Mouse (Mus musculus) forebrain, embryonic 10.5 days (tissue): ENCODE measurements around the gene Baiap2l1. TPM values are rescaled to one million over a fixed set of nuclear protein-coding genes. Genes with fewer than 3 reads are reported as not detected.

Source experiments
- DNase-seq: peaks from one replicate; pipeline ENCODE4 v3.0.0-alpha.2; 2017; ENCODE audit warnings: low spot score; ENCODE audit errors: extremely low spot score
- H3K27ac ChIP-seq: fragments of 300-500 bp; sonication (generic); 2 replicates; pipeline ENCODE4 v1.5.1; 2016; ENCODE audit warnings: mild to moderate bottlenecking
- H3K27me3 ChIP-seq: fragments of 300-500 bp; sonication (generic); 2 replicates; pipeline ENCODE4 v1.6.1; 2016; ENCODE audit warnings: mild to moderate bottlenecking; ENCODE audit not compliant: poor library complexity, severe bottlenecking
- H3K36me3 ChIP-seq: fragments of 300-500 bp; sonication (generic); replicated peaks from 2 replicates; pipeline ENCODE4 v1.6.1; 2016; ENCODE audit warnings: mild to moderate bottlenecking, moderate library complexity
- H3K4me1 ChIP-seq: fragments of 300-500 bp; sonication (generic); 2 replicates; pipeline ENCODE4 v1.6.1; 2016
- H3K4me3 ChIP-seq: fragments of 300-500 bp; sonication (generic); 2 replicates; pipeline ENCODE4 v1.5.1; 2016; ENCODE audit warnings: mild to moderate bottlenecking, moderate library complexity
- H3K9me3 ChIP-seq: fragments of 300-500 bp; sonication (generic); 2 replicates; pipeline ENCODE4 v1.6.1; 2016; ENCODE audit warnings: mild to moderate bottlenecking, moderate library complexity
- WGBS: fragments of 180-500 bp; shearing (Covaris S2); methylation state at CpG from one replicate; pipeline ENCODE4 v1.1.7; 2016; 5-methylcytosine and 5-hydroxymethylcytosine counted together
- polyA plus RNA-seq: library from polyadenylated mRNA; unstranded; fragments of >200 nt; fragmentation: Nextera tagmentation; extraction: Ambion mirVana; gene quantifications from 2 replicates; pipeline ENCODE4 v1.2.1, GENCODE M21; 2016

The Baiap2l1 gene
- polyA plus RNA-seq, 1 experiment from 2014 or later = 5.3 TPM

- Histone ChIP-seq H3K4me1 (no peaks in the 10 kb centered on the region), H3K36me3 (no peaks in the 10 kb centered on the region), H3K27me3 (no peaks in the 10 kb centered on the region), H3K9me3 (no peaks in the 10 kb centered on the region), H3K4me3 (no peak overlapping the region), H3K27ac (no peak overlapping the region)
- WGBS = 89% methylated on average over 1 of the region's 1 CpGs
- DNase-seq = no peak
These were observed 62.6 kb downstream of the Baiap2l1 start for GRCm38 (mm10) chr5:144295357-144295756.

DNA sequence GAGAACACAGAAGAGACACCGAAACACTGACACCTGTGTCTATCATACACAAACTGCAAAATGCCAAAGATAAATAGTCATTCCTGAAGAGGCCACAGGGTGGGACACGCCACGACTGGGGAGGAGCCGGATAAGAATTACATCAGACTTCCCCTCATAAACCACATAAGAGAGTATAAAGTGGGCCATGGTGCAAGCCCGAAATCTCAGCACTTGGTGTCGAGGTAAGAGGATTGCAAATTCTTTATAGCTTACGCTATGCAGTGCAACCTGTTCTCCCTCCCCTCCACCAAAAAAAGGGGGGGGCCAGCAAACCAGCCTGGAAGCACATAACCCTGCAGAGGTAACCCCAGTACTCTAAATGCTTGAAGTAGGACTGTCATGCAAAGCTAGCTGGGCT is 63.0 kb downstream of the Baiap2l1 start:
- DNase-seq = no peak
- H3K9me3 ChIP-seq = no peaks in the 10 kb centered on the region
- H3K4me1 ChIP-seq = no peaks in the 10 kb centered on the region
- no peak overlapping the region for H3K27ac ChIP-seq
- no peaks in the 10 kb centered on the region for H3K36me3 ChIP-seq
- no peak overlapping the region for H3K4me3 ChIP-seq
- 94% methylated on average over 7 of the region's 7 CpGs for WGBS
- no peaks in the 10 kb centered on the region for H3K27me3 ChIP-seq

DNA sequence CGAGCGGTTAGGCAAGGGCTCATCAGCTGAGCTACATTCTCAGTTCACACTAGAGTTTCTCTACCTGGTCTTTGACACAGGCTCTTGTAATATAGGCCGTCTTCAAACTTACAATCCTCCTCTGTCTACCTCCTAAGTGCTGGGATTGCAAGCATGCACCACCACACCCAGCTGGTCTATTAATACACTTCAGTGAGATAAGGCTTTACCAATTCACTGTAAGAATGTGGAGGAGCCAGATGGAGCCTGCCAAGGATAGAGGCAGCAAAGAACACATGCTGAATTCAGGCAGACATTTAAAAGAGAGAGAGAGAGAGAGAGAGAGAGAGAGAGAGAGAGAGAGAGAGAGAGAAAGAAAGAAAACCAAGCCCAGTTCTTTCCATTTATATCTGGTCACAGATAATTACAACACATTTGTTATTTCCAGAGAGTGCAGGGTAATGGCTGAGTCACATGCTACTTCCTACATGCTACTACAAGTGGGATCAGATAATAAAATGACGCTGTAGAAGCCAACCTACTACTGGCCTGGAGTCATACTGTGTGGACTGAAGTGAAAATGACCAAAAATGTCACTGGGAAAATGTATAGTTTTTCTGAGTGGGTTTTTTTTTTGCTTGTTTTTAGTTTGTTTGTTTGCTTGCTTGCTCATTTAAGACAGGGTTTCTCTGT is 68.0 kb downstream of the Baiap2l1 start:
- Histone ChIP-seq H3K4me1 (no peaks in the 10 kb centered on the region), H3K4me3 (no peak overlapping the region)
- 92% methylated on average over 4 of the region's 4 CpGs for WGBS

GRCm38 (mm10) chr5:144288391-144288790 is 69.5 kb downstream of the Baiap2l1 start:
- H3K36me3 ChIP-seq = 0 out of 2 replicates have a peak, but pooled peaks cover 2% of the 10 kb centered on the region
- H3K27ac ChIP-seq = no peak overlapping the region
- no peak overlapping the region for H3K4me3 ChIP-seq
- DNase-seq = no peak
- no peaks in the 10 kb centered on the region for H3K4me1 ChIP-seq
- no peaks in the 10 kb centered on the region for H3K9me3 ChIP-seq
- 93% methylated on average over 9 of the region's 9 CpGs for WGBS
- no peaks in the 10 kb centered on the region for H3K27me3 ChIP-seq

More for the DNA sequence above, 68.0 kb downstream of the Baiap2l1 start:
- no peak for DNase-seq
- H3K27me3 ChIP-seq = no peaks in the 10 kb centered on the region
- H3K27ac ChIP-seq = no peak overlapping the region
- H3K9me3 ChIP-seq = no peaks in the 10 kb centered on the region
- no peaks in the 10 kb centered on the region for H3K36me3 ChIP-seq

GRCm38 (mm10) chr5:144287267-144287820 is 70.6 kb downstream of the Baiap2l1 start:
- H3K27me3 ChIP-seq = no peaks in the 10 kb centered on the region
- DNase-seq = no peak
- H3K9me3 ChIP-seq = no peaks in the 10 kb centered on the region
- H3K4me1 ChIP-seq = 0 out of 2 replicates have a peak, but pooled peaks cover 4% of the 10 kb centered on the region
- no peak overlapping the region for H3K4me3 ChIP-seq
- 88% methylated on average over 3 of the region's 3 CpGs for WGBS
- 0 out of 2 replicates have a peak, but pooled peaks cover 2% of the 10 kb centered on the region for H3K36me3 ChIP-seq
- no peak overlapping the region for H3K27ac ChIP-seq

DNA sequence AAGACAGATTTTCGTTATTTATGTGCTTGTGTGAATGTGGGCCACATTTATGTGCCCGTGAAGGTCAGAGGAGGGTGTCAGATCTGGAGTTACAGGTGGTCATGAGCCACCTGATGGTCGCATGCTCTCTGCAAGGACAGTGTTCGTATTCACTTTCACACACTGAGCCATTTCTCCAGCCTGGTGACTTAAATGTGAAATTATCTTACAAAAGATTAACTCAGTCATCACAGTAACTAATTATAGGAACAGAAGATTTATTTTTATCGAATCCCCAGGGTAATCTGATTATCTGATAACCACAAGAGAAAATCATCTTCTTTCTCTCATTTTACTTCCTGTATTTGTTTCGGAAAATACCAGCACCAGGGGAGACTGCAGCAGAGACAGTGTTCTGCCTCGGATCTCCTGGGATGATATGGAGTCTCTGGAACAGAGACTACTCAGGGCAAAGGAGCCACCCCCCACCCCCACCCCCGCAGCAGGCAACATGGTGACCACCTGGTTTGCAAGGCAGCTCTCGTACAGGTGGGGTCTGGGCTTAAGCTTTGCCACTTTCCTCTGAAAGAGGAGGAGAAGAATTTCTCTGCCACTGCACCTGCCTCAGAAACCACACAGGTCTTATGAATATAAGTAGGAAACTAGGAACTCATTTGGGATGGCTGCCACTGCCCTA is 71.2 kb downstream of the Baiap2l1 start:
- Histone ChIP-seq H3K9me3 (no peaks in the 10 kb centered on the region), H3K4me1 (0 out of 2 replicates have a peak, but pooled peaks cover 4% of the 10 kb centered on the region), H3K36me3 (0 out of 2 replicates have a peak, but pooled peaks cover 6% of the 10 kb centered on the region), H3K27me3 (no peaks in the 10 kb centered on the region), H3K4me3 (no peak overlapping the region), H3K27ac (no peak overlapping the region)
- DNase-seq = no peak
- WGBS = 86% methylated on average over 9 of the region's 9 CpGs

DNA sequence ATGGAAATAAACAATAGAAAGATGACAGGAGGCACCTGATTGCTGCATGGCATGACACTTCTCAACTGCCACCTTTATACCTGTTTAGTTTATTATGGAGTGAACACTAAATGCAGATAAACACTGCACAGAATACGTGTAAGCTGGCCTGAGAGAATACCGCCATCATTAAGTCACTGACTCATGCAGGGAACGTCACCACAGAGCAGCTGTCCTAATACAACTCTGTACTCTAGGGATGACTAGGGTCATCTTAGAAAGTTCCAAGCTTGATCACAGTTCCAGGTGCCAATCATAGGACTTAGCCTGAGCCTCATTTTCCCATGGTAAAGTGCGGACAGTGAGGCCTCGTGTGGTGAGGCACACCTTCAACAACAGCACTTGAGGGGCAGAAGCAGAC is 73.3 kb downstream of the Baiap2l1 start:
- 91% methylated on average over 5 of the region's 5 CpGs for WGBS
- no peak for DNase-seq
- Histone ChIP-seq H3K4me1 (0 out of 2 replicates have a peak, but pooled peaks cover 4% of the 10 kb centered on the region), H3K27me3 (no peaks in the 10 kb centered on the region), H3K4me3 (no peak overlapping the region), H3K36me3 (peaks cover 22% of the 10 kb centered on the region), H3K9me3 (no peaks in the 10 kb centered on the region), H3K27ac (no peak overlapping the region)

DNA sequence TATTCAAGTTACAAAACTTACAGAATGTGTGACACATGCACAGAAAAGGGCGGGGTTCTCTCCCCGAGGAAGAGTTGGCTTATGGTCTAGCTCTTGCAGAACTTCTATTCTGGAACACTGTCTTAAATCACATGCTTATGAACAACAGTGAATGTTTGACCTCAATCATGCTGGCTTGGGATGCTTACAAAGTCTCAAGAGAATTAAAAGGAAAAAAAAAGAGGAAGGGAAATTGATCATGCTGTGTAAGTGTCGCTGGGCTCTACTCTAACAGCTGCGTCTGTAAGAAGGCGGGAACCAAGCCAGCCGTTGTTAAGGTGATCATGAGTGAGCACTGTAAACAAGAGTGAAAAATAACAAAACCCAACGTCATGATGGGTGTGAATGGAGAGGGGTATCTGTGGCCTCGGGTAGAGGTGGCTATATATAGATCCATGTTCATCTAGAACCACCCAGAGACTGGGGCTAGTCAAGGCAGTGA is 74.3 kb downstream of the Baiap2l1 start:
- 0 out of 2 replicates have a peak, but pooled peaks cover 4% of the 10 kb centered on the region for H3K4me1 ChIP-seq
- no peaks in the 10 kb centered on the region for H3K9me3 ChIP-seq
- H3K4me3 ChIP-seq = no peak overlapping the region
- no peak overlapping the region for H3K27ac ChIP-seq
- no peaks in the 10 kb centered on the region for H3K27me3 ChIP-seq
- no peak for DNase-seq
- H3K36me3 ChIP-seq = peaks cover 30% of the 10 kb centered on the region
- WGBS = 88% methylated on average over 8 of the region's 8 CpGs

- no peak overlapping the region for H3K27ac ChIP-seq
- no peak overlapping the region for H3K4me3 ChIP-seq
- H3K4me1 ChIP-seq = 0 out of 2 replicates have a peak, but pooled peaks cover 4% of the 10 kb centered on the region
- WGBS = 86% methylated on average over 11 of the region's 11 CpGs
- H3K9me3 ChIP-seq = no peaks in the 10 kb centered on the region
- H3K36me3 ChIP-seq = peaks cover 39% of the 10 kb centered on the region
- DNase-seq = no peak
- no peaks in the 10 kb centered on the region for H3K27me3 ChIP-seq
These were observed 75.2 kb downstream of the Baiap2l1 start for GRCm38 (mm10) chr5:144282470-144283260.

GRCm38 (mm10) chr5:144279926-144280325 is 78.0 kb downstream of the Baiap2l1 start:
- Histone ChIP-seq H3K4me3 (no peak overlapping the region), H3K27ac (no peak overlapping the region), H3K4me1 (peaks cover 14% of the 10 kb centered on the region), H3K36me3 (peaks cover 55% of the 10 kb centered on the region), H3K27me3 (no peaks in the 10 kb centered on the region), H3K9me3 (no peaks in the 10 kb centered on the region)
- 96% methylated on average over 13 of the region's 13 CpGs for WGBS
- no peak for DNase-seq

GRCm38 (mm10) chr5:144279081-144279541 is 78.8 kb downstream of the Baiap2l1 start:
- H3K27me3 ChIP-seq = no peaks in the 10 kb centered on the region
- no peak overlapping the region for H3K27ac ChIP-seq
- no peak overlapping the region for H3K4me3 ChIP-seq
- DNase-seq = no peak
- H3K4me1 ChIP-seq = peaks cover 20% of the 10 kb centered on the region
- H3K9me3 ChIP-seq = no peaks in the 10 kb centered on the region
- H3K36me3 ChIP-seq = peaks cover 53% of the 10 kb centered on the region
- 91% methylated on average over 9 of the region's 9 CpGs for WGBS

DNA sequence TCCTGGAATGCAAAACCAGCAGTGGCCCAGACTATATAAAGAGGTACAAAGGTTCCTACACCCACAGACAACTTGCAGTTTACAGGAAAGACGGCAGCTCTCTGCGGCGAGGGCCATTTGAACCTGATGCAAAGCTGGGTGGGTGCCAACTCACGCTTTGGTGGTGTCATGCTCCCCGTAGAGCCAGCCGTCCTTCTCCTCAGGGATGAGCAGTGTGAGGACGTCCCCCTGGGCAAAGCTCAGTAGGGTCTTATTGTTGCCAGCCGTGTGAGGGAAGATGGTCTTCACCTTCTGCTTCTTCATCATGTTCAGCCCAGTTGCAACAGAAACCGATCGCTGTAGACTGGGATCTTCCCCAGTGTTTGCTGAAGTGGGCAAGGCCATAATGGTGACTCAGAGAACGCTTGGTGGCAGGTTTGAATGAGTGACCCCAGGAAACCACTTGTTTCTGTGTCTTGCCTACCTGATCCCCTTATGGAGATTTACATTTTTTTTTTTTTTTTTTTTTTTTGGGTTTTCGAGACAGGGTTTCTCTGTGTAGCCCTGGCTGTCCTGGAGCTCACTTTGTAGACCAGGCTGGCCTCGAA is 79.4 kb downstream of the Baiap2l1 start:
- Histone ChIP-seq H3K4me3 (no peak overlapping the region), H3K36me3 (peaks cover 53% of the 10 kb centered on the region), H3K4me1 (peaks cover 20% of the 10 kb centered on the region), H3K27me3 (no peaks in the 10 kb centered on the region), H3K27ac (no peak overlapping the region), H3K9me3 (no peaks in the 10 kb centered on the region)
- 93% methylated on average over 12 of the region's 13 CpGs for whole genome bisulfite sequencing
- no peak for DNase-seq
